Mouse (Mus musculus) cerebellum, adult 18-20 months (tissue): ENCODE measurements at regions not wholly inside any gene's neighbourhood (a gene's known extent, or its start where the extent isn't known, plus 50 kb on each side); places are given as distances from the start of the nearest gene placed in this dataset.

ENCODE experiments used
- DNase-seq, 2 experiments: peaks; one replicate each; pipeline ENCODE4 v3.0.0; 2021

DNA sequence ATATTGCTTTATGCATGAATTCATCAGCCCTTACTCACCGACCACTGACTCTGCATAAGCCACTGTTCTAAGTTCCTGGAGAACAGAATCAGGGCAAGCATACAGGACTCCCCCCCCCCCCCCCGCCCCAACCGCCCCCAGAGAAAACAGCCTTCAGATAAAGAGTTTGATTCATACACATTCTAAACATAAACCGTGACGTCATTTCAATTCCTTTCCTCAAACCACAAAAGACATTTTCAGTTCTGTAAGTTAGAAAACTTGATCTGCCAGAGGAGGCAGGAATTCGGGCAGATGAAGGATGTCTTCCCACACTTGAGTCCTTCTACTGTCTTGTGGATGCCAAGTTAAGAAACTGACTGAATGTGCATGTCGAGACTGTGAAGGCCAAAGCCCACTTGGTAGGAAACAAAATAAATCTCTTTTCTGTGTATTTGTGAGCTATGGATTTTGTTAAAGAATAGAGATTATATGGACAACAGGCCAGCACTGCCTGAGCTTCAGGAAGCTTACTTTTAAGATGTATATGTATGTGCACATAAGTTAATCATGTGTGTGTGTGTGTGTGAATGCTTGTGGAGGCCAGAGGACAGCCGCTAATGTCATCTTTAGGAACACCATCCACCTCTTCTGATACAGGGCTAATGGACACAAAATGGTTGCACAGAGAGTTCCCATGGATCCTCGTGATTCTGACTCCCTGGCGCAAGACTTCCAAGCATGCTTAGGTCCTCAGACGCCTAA is 202.4 kb downstream of the Sox4 start:
- DNase-seq, result no peak

DNA sequence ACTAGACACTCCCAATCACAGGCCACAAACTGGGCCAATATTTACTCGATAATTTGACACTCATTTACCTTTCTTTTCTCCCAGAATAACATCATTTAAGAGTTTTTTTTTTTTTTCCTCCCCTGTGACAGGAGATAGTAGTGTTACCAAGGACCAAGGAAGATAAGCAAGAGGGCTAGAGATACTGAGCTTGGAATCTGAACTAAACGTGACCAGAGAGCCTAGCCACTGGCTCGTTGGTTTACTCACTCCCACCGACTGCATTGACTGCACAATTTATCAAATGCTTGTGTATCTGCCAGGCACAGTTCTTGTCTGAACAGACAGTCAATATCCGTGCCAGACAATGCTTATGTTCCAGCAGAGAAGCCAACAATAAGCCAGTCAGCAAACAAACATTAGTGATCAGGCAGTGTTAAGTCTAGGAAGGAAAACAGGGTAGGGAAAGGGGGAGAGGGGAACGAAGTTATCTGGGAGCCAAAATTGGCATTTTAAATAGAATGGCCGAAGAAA is 213.3 kb downstream of the Sox4 start:
- no peak for DNase-seq

DNA sequence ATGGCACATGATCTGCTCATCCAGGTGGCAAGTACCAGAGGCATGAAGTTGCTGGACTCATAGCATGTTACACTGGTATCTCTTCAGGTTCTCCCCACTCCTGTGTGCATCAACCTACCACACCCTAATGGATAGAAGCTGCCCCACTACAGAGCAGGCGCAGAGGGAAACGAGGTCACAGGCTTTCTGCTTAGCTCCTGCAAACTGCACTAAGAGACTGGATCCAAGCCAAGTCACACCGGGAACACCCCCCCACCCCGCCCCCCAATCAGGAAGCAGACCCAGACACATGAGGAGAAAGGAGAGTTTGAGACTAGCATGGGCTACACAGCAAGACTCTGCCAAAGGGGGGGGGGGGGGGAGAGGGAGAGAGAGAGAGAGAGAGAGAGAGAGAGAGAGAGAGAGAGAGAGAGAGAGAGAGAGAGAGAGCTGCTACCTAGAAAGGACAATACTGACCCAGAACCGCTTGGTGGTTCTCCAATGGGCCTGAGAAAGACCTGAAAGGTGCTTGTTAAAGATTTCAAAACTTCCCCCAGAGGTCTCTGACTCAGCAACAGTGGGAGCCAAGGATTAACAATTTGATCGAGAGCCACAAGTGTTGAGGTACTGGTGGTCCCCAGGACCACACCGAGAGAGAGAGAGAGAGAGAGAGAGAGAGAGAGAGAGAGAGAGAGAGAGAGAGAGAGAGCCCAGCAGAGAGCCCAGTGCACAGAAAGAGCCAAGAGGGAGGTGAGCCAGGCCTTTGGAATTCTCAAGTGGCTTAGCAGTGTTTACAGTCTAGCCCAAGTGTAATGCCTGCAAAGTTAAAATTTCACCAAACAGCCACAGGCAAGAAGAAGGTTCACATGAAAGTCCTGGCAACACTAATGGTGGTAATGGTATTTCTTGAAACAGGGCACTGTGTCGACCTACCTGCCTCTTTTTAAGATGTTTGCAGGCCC is 215.1 kb downstream of the Sox4 start:
- no peak for DNase-seq

DNA sequence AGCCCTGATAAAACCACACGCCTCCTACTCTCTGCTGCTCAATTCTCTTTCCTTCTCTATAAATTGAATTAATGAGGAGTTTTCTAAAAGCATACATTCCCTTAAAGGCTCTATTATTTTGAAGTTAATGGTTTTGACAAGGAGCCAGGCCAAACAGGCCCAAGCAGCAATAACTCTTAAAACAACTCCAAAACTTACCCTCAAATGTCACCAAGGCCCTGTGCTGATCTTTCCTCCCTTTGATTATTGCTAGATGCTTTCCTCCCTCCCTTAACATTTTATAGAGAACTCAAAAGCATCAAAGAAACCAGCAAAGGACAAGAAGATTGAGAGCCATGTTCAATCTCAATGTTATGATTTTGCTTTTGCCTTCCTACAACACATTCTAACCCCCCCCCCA is 221.0 kb downstream of the Sox4 start:
- DNase-seq, result no peak

DNA sequence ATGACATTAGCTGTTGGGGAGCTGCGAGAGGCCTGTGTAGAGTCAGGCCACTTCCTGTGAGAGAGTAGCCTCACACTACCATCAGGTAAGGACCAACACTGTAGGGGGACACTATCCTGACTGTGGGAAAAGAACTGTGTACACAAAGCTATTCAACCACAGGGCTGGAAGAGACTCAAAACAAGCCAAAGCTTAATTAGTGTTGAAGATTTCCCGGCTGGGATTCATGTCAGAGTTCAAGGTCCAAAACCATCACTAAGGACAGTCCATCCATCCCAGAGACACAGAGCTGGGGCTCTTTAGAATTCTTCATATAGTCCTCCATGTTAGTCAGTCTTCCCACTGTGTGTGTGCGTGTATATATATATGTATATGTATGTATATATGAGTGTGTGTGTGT is 221.5 kb downstream of the Sox4 start:
- no peak for DNase-seq

DNA sequence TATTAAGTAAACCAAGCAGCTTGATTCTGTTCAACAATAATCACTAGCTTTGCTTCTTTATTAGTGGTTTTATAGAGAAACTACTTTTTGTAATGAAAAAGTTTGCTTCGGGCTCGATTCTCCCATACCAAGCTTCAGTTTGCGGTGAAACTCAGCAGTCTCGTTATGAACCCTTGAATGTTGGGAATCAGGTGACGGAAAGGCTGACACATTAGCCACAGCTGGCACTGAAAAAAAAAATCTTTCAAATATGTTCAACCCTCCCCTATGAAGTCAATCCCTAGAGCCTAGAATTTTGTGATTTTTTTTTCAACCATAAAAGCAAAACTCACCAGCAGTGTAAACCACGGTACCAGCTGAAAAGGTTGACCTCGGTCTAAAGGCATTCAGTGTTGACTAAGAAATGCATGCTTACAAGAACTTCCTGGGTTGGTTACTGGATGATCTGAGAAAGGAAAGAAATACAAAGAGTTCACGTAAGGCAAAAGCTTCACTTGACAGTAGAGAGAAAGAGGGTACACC is 223.4 kb downstream of the Sox4 start:
- no peak for DNase-seq

DNA sequence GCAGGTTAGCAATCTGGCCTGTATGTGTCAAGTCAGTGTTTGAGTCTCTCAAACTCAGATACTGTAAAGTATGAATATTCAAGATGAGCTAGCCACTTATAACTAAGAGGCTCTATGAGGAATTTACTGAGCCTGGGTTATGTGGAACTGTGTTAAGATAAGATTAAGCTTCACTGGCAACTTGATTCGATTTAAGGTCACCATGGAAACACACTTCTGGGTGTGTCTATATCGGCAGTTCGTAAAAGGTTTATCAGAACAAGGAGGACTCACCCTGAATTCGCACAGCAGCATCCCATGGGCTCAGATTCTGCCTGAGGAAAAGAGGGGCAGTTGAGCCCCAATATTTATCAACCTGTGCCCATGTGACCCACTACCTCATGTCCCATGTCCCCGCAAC is 224.7 kb downstream of the Sox4 start:
- DNase-seq, result no peak

DNA sequence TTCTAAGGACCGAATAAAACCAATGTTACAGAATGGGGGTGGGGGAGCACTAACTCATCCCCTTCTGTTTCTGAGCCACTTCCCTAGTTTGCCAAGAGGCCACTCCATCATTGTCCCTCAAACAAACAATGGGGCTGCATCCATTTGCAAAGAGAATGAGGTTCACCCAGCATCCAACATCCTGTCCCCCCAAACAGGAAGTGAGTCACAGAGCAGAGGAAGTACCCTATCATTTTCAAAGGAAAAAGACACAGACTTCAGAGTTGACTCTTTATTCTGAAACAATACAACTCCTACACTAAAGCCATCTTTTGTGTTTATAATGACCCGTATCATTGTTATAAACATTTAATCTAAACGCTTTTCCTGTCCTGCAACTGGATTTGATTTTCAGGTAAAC is 229.2 kb downstream of the Sox4 start:
- DNase-seq, result no peak

DNA sequence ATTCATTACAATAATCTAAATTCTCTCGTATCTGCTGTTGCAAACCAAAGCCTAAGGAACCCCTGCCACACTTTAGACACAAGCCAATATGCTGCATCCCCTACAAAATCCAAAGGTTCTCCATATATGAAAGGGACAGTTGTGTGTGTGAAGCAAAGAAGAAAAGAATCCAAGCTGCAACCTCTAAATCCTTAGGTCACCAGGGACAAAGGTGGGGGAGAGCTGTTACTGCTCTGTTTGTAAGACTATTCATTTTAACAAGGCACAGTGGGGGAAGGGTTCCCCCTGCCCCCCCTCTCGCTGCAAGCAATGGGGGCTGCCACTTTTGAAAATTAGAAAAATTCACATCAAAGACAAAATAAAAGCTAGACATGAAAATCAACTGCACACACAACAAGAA is 231.4 kb downstream of the Sox4 start:
- DNase-seq, result no peak

DNA sequence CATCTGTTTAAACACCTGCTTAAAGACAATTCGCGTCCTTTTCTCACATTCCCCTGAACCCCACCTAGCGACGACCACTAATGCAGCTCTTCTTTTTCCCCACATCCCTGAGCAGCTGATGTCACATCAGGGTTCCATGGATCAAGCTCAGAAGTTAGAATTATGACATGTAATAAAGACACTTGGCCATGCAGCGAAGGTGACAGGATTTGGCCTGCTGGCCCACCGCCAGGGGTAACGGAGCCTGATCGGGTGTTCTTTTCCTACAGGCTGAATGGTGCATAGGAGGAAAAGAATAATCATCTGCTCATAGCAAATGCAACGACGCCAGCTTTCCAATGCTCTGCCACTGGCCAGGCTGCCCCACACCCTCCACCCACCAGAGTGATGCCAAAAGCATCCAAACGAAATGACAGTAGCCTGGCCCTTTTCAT is 231.9 kb downstream of the Sox4 start:
- DNase-seq, result peak; percentile 4 to 11

DNA sequence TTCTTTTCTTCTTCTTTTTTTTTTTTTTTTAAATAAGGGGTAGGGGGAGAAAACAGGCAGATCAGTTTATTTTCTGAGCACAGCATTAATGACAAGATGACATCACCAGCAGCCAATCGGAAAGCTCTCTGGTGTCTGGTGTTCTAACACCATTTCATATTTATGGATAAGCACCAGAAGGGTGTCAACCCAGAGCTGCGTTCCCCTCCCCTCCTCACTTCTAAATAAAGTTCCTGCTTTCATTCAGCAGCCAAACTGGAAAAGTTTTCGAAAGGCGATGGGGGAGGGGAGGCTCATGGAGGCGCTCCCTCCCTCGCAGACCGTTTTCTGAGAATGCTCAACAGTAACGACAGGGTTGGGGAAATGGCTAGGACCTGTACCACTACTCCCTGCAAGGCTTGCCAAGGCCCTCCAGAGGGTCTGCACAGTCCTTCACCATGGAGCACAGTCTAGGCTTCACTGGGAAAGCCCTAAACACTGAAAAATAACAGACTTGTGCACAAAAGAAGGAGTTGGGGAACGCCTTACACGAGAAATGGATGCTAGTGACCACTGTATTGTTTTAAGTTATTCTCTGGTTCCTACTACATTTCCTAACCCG is 232.8 kb downstream of the Sox4 start:
- DNase-seq, result peak in 1 of 2 experiments; percentile 2

DNA sequence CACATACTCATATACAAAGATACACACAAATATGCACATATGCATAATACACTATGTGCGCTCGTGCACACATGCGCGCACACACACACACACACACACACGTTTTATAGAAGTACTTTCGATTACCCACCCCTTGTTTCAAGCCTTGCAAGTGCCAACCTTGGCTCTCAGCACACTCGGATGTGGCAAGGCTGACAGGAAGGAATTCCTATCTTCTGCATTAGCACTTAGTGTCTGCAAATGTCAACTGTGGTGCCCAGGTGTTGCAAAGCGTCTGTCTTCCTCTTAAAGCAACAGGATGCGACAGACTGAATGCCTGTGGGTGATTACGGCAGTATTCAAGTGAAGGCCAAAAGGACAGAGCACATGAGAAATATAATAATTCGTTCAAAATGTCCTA is 233.3 kb downstream of the Sox4 start:
- DNase-seq, result no peak

DNA sequence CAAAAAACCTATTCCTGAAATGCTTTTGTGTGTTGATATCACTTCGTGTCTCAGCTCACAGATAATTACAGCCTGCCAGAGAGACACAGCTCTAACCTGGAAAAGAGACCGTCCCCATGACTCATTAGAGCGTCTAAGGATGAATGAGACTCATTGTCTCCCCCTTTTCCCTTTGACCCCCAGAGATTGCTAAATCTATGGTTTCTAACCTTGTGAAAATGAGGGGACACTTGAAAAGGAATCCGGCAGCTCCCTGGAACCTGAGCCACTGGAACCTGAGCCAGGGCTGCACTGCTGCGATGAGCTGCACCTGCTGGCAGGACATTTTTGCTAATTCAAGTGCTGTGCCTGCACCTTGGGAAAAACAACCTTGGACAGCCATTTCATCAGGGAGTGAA is 234.6 kb downstream of the Sox4 start:
- no peak for DNase-seq

DNA sequence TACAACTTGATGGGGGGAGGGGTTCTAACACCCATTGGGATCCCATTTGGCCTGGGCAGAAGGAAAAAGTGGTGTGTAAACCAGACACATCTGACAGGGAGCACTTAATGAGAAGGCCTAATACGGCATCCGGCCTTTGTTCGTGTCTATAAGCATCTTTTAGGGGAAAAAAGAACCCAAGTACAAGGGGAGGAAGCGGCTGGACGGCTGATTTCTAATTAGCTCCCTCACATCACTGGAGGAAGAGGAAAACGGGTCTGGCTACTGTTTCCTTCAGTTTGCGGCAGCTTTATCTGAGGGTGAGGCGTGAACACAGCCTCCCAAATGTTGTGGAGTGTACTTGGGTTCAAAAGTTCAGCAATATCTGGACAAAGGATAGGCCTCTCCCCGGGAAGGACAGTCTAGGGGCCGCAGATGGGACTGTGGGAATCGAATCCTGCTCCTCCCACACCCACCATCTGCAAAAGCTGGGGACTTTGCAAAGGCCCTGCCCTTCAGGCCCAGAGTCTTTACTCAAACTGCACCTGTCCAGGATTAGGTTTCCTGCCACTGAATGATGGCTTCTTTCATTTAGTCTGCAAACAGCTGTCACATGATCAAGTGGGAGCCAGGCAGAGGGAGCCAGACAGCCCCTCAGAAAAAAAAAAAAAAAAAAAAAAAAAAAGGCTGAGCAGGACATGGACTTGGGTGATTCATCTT is 235.2 kb downstream of the Sox4 start:
- no peak for DNase-seq

DNA sequence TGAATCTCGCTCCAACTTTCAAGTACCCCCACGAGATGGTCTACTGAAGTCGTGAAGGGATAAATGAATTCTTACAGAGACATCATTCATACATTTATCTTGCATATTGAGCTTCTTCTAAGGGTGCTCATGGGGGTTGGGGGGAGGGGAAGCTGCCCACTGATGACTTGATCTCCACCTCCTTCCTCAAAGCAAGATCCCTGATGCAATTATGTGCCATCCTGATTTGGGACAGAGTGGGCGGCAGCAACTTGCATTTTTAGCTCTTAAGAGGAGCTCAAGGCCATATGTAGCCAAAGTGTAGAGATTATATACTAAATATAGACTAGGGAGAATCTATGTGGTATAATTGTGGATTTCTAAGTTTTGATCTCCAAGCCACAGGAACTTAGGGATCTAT is 236.1 kb downstream of the Sox4 start:
- no peak for DNase-seq

DNA sequence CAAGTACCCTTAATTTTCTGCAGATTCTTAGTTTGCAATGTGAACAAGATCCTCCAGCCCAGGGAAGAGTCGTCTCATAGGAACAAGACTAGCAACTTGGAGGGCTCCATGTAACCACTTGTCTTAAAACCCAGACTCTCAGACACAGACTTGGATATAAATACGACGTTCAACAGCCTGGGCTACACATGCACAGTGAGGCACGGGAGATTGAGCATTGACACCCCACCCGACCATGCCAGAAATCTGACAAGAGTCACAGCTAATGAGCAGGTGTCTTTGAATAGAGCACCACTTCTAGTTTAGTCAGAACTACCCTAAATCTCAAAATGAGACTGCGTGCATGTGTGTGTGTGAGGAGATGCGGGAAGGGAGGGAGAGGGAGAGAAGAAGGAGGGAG is 243.5 kb downstream of the Sox4 start:
- DNase-seq, result no peak

DNA sequence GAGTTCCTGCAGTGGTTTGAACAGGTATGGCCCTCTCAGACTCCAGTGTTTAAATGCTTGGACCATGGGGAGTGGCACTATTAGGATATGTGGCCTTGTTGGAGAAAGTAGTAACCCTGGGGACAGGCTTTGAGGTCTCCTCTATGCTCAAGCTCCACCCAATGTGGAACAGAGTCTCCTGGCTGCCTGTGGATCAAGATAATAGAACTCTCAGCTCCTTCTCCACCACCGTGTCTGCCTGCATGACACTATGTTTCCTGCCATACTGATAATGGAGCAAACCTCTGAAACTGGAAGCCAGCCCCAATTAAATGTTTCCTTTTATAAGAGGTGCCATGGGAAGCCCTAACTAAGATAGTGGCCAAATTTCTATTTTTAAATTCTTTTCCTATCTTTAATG is 252.2 kb downstream of the Sox4 start:
- no peak for DNase-seq

DNA sequence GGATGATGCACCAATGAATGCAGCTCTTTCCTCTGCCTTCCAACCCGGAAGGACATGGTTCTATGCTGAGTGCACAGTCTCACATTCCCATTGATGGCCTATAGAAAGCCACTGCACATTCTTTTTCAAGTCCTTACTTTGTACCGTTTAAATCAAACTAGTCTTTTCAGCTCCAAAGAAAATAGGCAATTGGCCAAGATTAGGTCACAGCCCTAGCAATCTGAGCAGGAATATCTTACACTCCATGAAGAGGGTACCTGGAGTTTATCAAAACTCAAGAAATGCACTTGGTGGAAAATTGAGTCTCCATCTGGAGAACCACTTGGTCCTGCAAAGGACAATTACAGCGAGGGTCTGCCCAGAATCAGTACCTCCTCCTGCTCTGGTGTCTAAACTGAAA is 253.4 kb downstream of the Sox4 start:
- DNase-seq, result no peak

DNA sequence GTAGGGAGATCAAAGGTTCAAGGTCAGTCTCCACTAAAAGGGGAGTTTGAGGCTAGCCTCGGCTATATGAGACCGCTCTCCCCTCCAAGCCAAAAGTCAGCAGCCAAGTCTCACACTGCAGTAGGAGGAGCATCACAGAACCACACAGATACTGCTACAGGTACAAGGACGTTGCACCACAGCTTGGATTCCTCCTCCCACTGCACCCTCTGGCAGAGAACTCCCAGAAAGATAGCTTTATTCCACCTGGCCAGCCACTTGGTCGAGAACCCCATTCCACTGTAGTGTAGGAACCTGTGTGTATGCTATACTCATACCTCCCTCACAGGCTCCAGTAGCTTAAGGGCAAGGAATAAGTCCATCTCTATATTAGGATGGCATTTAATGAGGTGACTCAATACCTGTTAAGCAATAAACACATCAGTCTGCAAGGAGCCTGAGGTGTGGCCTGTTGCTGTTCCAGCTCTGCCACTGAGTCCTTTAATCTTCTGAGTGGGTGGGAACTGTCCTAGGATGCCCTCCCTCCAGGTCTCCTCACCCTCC is 254.0 kb downstream of the Sox4 start:
- no peak for DNase-seq

DNA sequence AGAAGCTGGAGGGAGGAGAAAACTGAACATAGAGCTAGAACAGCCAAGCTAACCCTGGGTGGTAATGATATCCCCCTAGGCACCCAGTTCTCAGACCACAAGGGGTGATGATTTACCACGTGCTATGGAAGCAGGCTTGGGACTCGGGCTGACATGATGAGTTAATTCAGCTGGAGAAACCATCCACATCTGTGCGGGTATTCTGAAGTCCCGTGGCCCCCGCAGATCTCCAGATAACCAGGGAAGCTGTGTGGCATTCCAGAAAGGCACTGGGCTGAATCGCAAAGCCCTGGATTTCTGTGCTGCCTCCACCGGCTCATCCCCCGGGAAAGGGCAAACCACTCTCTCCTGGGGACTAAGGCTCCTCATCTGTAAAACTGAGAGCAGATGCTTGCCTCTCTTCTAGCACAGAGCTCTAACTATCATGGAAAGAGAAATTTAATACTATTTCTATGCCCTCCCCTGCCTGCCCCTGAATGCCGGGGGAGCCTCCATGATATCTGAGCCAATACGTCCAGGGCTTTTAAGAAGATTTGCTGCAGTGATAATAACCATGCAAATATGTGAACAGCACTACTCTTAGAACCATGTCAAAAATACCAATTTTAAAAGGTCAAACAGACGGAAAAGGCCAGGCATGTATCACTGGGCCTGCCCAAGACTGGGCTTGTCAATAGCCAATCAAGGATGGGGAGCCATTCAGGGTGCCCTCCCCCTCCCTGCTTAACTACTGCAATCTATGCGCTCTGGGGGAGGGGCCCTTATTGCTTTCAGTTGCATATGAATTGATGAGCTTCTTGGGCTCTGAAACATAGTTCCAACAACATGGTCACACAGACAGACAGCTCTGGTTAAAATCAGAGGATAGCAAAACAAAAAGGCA is 255.5 kb downstream of the Sox4 start:
- DNase-seq, result no peak

DNA sequence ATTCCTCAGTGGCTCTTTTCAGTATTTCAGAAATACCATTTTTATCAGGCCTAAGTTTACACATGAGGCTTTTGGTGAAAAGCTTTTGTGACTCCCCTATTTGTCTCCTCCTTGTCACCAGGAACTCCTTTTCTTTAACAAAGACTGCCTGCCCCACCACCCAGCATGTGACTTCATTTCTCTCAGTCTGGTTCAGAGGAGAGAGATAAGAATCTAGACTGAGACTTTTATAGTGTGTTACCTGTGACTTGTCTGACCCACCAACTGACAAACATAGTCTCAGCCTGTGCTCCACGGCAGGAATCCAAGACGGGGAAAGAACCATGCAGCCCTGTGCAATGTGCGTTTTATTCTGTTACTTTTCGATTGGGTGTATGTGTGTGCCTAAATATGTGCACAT is 260.4 kb downstream of the Sox4 start:
- no peak for DNase-seq
